Mouse (Mus musculus) cerebellum, adult 2 months (tissue): ENCODE data around the gene Gga2.
A peak's percentile ranks its signal among the peaks of the same experiment; 100 is the strongest.

Experiments used
- CTCF ChIP-seq: fragments of 200-500 bp; IDR thresholded peaks from 2 replicates; pipeline ENCODE4 v1.5.1; 2011; ENCODE audit warnings: low read depth, mild to moderate bottlenecking, control low read depth, low read length, moderate library complexity, borderline replicate concordance; ENCODE audit not compliant: insufficient read depth
- POLR2A ChIP-seq: fragments of 200-500 bp; IDR thresholded peaks from 2 replicates; pipeline ENCODE4 v1.6.1; 2011; ENCODE audit warnings: low read length, control low read depth, borderline replicate concordance; ENCODE audit not compliant: insufficient read depth

GRCm38 (mm10) chr7:122020667-122021354 is at the start of gene Gga2:
- TF ChIP-seq POLR2A, result peak; percentile 87
- TF ChIP-seq CTCF, result no peak
